Mouse (Mus musculus) hindbrain, embryonic 15.5 days (tissue): ENCODE measurements around the gene Cys1. TPM values are rescaled to one million over a fixed set of nuclear protein-coding genes. Genes with fewer than 3 reads are reported as not detected.

Experiments used
- ATAC-seq: fragments of 200-750 bp; cut with Nextera tagmentation; 2 replicates; pipeline ENCODE4 v1.8.0; 2017; ENCODE audit warnings: low read depth, moderate number of reproducible peaks, moderate TSS enrichment; ENCODE audit not compliant: low FRiP score
- H3K27ac ChIP-seq: fragments of 300-500 bp; sonication (generic); replicated peaks from 2 replicates; pipeline ENCODE4 v1.5.1; 2015; ENCODE audit warnings: mild to moderate bottlenecking, inconsistent platforms
- H3K27me3 ChIP-seq: fragments of 300-500 bp; sonication (generic); 2 replicates; pipeline ENCODE4 v1.6.1; 2015; ENCODE audit warnings: control low read depth, inconsistent platforms
- H3K36me3 ChIP-seq: fragments of 300-500 bp; sonication (generic); 2 replicates; pipeline ENCODE4 v1.6.1; 2015; ENCODE audit warnings: control low read depth, inconsistent platforms
- H3K4me1 ChIP-seq: fragments of 300-500 bp; sonication (generic); replicated peaks from 2 replicates; pipeline ENCODE4 v1.6.1; 2015; ENCODE audit warnings: control low read depth, inconsistent platforms
- H3K4me2 ChIP-seq: fragments of 300-500 bp; sonication (generic); 2 replicates; pipeline ENCODE4 v1.6.1; 2015; ENCODE audit warnings: moderate library complexity, mild to moderate bottlenecking, inconsistent platforms
- H3K4me3 ChIP-seq: fragments of 300-500 bp; sonication (generic); 2 replicates; pipeline ENCODE4 v1.5.1; 2015; ENCODE audit warnings: mild to moderate bottlenecking, inconsistent platforms
- H3K9ac ChIP-seq: fragments of 300-500 bp; sonication (generic); 2 replicates; pipeline ENCODE4 v1.6.1; 2015; ENCODE audit warnings: inconsistent platforms
- H3K9me3 ChIP-seq: fragments of 300-500 bp; sonication (generic); 2 replicates; pipeline ENCODE4 v1.6.1; 2016; ENCODE audit warnings: control low read depth, inconsistent platforms
- WGBS: fragments of 180-500 bp; shearing (Covaris S2); methylation state at CpG from one replicate; pipeline ENCODE4 v1.1.7; 2015; 5-methylcytosine and 5-hydroxymethylcytosine counted together
- polyA plus RNA-seq: library from polyadenylated mRNA; unstranded; fragments of >200 nt; fragmentation: Nextera tagmentation; extraction: Ambion mirVana; gene quantifications from 2 replicates; pipeline ENCODE4 v1.2.1, GENCODE M21; 2015

Cys1 gene
- polyA plus RNA-seq, 1 experiment from 2014 or later = 1.6 TPM

DNA sequence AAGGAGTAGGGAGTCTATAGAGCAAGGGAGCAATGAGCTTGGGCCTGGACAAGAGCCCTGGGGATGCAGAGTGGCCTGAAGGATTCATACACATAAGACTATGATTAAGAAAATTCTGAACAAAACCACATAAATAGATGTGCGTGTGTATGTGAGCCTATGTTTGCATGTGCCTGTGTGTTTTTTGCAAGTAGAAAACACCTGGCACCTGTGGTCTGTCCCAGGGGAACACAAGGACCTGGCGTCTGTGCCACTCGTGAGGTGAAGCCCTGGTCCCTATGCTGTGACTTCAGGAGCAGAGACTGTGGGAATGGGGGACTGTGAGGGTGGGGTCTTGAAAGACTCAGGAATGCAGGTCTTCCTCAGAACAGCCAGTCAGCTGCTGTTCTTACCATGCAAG lies 47.0 kb downstream of the Cys1 start:
- no peaks in the 10 kb centered on the region for H3K4me1 ChIP-seq
- H3K4me3 ChIP-seq = no peak overlapping the region
- no peak overlapping the region for H3K27ac ChIP-seq
- no peaks in the 10 kb centered on the region for H3K9me3 ChIP-seq
- WGBS = 94% methylated on average over 3 of the region's 3 CpGs
- no peak for ATAC-seq
- no peaks in the 10 kb centered on the region for H3K27me3 ChIP-seq
- H3K9ac ChIP-seq = no peak overlapping the region
- no peaks in the 10 kb centered on the region for H3K36me3 ChIP-seq
- no peak overlapping the region for H3K4me2 ChIP-seq

DNA sequence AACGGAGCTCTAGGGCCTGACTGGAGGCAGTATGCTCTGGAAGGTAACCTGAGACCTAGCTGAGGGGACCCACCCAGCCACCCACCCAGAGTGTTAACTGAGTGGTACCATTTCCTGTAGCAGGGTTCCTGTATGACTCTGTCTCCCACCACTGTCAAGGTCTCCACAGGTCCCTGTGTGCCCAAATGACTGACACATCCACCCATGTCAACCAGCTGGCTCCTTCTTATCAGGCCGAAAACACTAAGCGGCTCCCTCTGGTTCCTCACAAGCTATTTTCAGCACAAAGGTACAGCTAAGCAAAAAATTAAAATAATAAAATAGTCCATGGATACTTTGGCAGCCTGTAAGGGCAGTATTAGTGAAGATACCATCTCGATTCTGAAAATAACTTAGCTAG lies 47.4 kb downstream of the Cys1 start:
- H3K9ac ChIP-seq = no peak overlapping the region
- no peaks in the 10 kb centered on the region for H3K9me3 ChIP-seq
- H3K4me3 ChIP-seq = no peak overlapping the region
- H3K4me2 ChIP-seq = no peak overlapping the region
- no peaks in the 10 kb centered on the region for H3K4me1 ChIP-seq
- 81% methylated on average over 4 of the region's 4 CpGs for WGBS
- no peaks in the 10 kb centered on the region for H3K27me3 ChIP-seq
- H3K27ac ChIP-seq = no peak overlapping the region
- ATAC-seq = no peak
- no peaks in the 10 kb centered on the region for H3K36me3 ChIP-seq

DNA sequence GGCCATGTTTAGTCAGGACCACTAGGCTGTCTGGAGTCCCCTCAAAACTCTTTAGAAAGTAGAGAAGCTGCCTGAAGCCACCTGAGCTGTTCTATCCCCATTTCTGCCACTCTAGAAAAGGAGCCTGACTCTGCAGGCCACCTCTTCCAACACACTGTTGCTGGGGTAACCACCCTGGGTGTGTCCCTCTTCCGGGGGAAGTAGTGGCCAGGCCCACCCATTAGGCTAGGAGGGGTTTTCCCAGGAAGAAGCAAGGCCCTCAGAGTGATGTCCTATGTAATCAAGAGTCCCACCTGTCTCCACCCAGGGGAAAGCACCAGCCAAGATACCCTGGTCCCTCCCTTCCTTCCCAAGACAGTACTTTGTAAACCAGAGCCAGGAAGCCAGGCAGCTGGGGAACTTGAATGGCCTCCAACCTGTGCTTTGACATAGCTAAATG lies 47.8 kb downstream of the Cys1 start:
- Histone ChIP-seq H3K27me3 (no peaks in the 10 kb centered on the region), H3K4me1 (no peaks in the 10 kb centered on the region), H3K36me3 (no peaks in the 10 kb centered on the region), H3K9me3 (no peaks in the 10 kb centered on the region), H3K4me3 (no peak overlapping the region), H3K27ac (no peak overlapping the region), H3K4me2 (no peak overlapping the region), H3K9ac (no peak overlapping the region)
- no peak for ATAC-seq
- 59% methylated on average over 1 of the region's 1 CpGs for WGBS

DNA sequence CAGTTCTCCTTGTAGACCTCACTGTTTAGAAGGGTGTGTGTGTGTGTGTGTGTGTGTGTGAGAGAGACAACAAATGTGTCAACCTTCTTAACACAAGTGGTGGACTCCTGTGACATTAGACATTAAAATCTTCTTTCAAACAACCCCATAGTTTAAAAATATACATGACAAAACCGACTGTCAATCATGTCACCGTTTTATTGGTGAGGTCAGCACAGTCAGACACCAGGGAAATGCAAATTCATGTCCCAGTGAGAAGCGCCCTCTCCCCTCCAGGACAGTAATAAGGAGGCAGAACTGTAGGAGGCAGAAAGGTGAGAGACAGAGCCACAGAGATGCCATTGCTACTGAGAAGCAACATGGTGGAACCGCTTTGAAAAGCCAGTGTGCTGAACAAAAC lies 49.2 kb downstream of the Cys1 start:
- H3K4me2 ChIP-seq = no peak overlapping the region
- no peaks in the 10 kb centered on the region for H3K36me3 ChIP-seq
- no peaks in the 10 kb centered on the region for H3K9me3 ChIP-seq
- 61% methylated on average over 4 of the region's 4 CpGs for WGBS
- no peaks in the 10 kb centered on the region for H3K27me3 ChIP-seq
- H3K4me1 ChIP-seq = no peaks in the 10 kb centered on the region
- ATAC-seq = no peak
- H3K4me3 ChIP-seq = no peak overlapping the region
- no peak overlapping the region for H3K9ac ChIP-seq
- no peak overlapping the region for H3K27ac ChIP-seq

DNA sequence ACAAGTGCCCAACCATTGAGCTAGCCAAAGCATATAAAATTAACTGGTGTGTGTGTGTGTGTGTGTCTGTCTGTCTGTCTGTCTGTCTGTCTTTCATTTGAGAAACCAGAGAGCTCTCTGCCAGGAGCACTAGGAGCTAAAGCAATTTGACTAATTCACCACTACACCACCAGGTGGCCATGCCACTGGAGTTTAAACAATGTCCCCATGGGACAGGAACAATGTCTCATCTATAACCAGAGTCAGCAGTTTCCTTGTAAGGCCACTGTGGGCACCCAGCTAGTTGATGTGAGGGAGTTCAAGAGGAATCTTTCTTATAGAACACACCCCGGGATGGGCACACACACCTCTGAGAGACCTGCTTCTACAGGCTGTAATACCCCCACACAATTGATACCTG lies 51.4 kb downstream of the Cys1 start:
- no peak overlapping the region for H3K27ac ChIP-seq
- H3K27me3 ChIP-seq = no peaks in the 10 kb centered on the region
- no peak overlapping the region for H3K4me3 ChIP-seq
- H3K9ac ChIP-seq = no peak overlapping the region
- 72% methylated on average over 1 of the region's 1 CpGs for WGBS
- H3K4me1 ChIP-seq = no peaks in the 10 kb centered on the region
- no peaks in the 10 kb centered on the region for H3K9me3 ChIP-seq
- H3K36me3 ChIP-seq = no peaks in the 10 kb centered on the region
- no peak for ATAC-seq
- no peak overlapping the region for H3K4me2 ChIP-seq

DNA sequence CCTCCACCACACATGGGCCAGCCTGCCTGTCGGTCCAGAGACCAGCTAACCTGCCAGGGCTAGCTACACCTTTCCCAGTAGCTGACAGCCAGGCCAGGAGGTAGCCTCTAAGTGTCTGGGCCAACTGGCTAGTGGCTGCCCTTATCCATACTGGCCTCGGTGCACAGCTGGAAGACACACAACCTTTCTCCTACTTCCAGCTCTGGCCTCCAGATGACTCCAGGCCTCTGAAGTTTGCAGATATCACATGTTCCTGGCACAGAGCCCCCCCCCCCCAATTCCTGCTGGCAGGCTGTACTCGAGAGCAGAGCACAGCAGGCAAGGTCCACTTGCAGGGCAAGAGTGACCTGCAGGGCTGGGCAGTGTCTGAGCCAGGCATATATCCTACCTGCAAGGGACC lies 54.4 kb downstream of the Cys1 start:
- Histone ChIP-seq H3K4me3 (no peak overlapping the region), H3K4me2 (no peak overlapping the region), H3K36me3 (no peaks in the 10 kb centered on the region), H3K27ac (no peak overlapping the region), H3K4me1 (peaks cover 13% of the 10 kb centered on the region), H3K9me3 (no peaks in the 10 kb centered on the region), H3K27me3 (no peaks in the 10 kb centered on the region), H3K9ac (no peak overlapping the region)
- no peak for ATAC-seq
- 80% methylated on average over 3 of the region's 3 CpGs for WGBS

DNA sequence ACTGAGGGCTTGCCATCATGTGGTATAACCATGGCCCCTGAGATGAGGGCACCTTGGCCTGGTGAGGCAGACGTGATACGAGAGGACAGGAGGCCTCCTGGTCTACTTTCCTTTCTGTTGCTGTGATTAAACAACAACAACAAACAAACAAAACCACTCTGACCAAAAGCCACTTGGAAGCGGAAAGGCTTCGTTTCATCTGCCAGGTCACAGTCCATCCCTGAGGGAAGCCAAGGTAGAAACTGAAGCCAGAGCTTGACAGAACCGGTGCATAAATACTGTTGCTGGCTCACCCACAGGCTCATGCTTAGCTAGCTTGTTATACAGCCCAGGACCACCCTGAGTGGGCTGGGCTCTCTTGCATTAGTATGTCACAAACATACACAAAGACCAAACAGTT lies 55.2 kb downstream of the Cys1 start:
- no peaks in the 10 kb centered on the region for H3K9me3 ChIP-seq
- H3K27ac ChIP-seq = no peak overlapping the region
- no peaks in the 10 kb centered on the region for H3K27me3 ChIP-seq
- WGBS = 93% methylated on average over 5 of the region's 5 CpGs
- no peak overlapping the region for H3K4me2 ChIP-seq
- no peak for ATAC-seq
- no peaks in the 10 kb centered on the region for H3K36me3 ChIP-seq
- no peak overlapping the region for H3K9ac ChIP-seq
- H3K4me3 ChIP-seq = no peak overlapping the region
- H3K4me1 ChIP-seq = peaks cover 13% of the 10 kb centered on the region

DNA sequence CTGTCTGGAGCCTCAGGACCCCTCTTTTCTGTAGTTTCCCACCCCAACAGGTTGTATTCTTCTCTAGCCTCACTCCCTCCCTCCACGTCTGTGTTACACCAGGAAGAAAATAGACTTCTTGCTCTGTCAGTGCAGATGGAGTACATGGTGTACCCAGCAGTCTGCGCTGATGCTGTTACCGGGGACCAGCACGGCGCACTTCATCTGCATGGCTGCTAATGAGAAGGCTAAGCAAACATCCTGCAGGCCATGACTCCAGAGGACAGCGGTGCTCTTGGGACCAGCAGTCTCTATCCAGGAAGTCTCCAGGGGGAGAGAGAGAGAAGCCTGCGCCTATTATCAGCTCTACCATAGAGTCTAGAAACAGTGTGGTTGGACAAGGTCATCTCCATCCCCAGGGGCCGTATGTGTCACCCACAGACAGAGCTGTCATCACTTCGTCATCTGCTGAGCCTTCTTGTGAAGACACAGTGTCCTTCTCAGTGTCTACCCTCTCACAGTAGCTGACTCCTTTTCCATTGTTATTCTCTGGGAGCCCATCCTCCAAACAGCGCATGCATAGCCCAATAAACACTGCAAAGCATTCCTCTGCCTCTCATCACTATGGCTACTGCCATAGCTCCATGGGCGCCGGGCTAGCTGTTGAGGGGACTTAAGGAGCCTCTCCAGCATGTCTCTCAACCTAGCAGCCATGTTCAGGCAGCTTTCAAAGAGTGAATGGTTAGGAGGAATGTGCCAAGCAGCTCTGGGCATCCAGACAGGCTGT lies 57.9 kb downstream of the Cys1 start:
- H3K27ac ChIP-seq = no peak overlapping the region
- no peak overlapping the region for H3K4me3 ChIP-seq
- peaks cover 13% of the 10 kb centered on the region for H3K4me1 ChIP-seq
- 46% methylated on average over 12 of the region's 12 CpGs for WGBS
- no peak overlapping the region for H3K9ac ChIP-seq
- ATAC-seq = peak; percentile 75; the same call in 1 of the 2 replicates
- H3K27me3 ChIP-seq = no peaks in the 10 kb centered on the region
- H3K36me3 ChIP-seq = no peaks in the 10 kb centered on the region
- no peaks in the 10 kb centered on the region for H3K9me3 ChIP-seq
- no peak overlapping the region for H3K4me2 ChIP-seq

DNA sequence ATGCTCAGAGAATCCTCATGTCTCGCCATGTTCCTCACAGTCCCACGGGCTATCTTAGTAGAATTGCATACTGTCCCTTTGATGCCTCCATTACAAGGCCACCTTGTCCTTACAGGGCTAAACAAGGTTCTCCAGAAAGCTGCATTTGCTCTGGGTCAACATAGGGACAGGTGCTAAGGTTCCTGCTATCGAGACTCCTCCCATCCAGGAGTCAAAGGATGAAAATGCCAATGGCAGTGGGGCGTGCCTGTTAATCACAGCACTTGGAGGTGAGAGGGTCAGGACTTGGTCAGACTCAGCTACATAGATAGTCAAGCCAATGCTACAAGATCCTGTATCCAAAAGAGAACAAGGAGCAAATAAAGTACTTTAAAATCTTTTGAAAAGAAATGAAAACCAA lies 62.2 kb downstream of the Cys1 start:
- no peak overlapping the region for H3K27ac ChIP-seq
- H3K9me3 ChIP-seq = no peaks in the 10 kb centered on the region
- H3K9ac ChIP-seq = no peak overlapping the region
- 89% methylated on average over 4 of the region's 4 CpGs for WGBS
- no peak overlapping the region for H3K4me3 ChIP-seq
- peaks cover 11% of the 10 kb centered on the region for H3K4me1 ChIP-seq
- no peaks in the 10 kb centered on the region for H3K36me3 ChIP-seq
- H3K4me2 ChIP-seq = no peak overlapping the region
- no peak for ATAC-seq
- no peaks in the 10 kb centered on the region for H3K27me3 ChIP-seq

Other genes with a start within 250 kb of the Cys1 start
- gene Taf1b, start 183.5 kb downstream of the Cys1 start, polyA plus RNA-seq = 30.3 and 34.1 TPM in 2 replicates
- 0.97 and 1.3 TPM in 2 replicates for gene Grhl1, start 109.5 kb downstream of the Cys1 start, polyA plus RNA-seq
- gene Klf11, start 30.5 kb downstream of the Cys1 start, polyA plus RNA-seq = 14.3 TPM in 2 replicates
- gene Rrm2, start 26.4 kb upstream of the Cys1 start, polyA plus RNA-seq = 64.0 and 73.5 TPM in 2 replicates
- gene Mboat2, start 149.1 kb upstream of the Cys1 start, polyA plus RNA-seq = 65.5 and 66.9 TPM in 2 replicates